Mouse (Mus musculus): ENCODE results near the gene Trim30a.
"Not testable (repeated sequence)": the region's sequence is repeated elsewhere in the genome, so short reads cannot be mapped to it uniquely, and the experiment has no call there.

The Trim30a gene

GRCm38 (mm10) chr7:104465065-104465744, at the start of gene Trim30a:
Gene Trim30a (minus strand): TSS chr7:104465193.
- DNase-seq (ENCODE audit: low read depth): peak; percentile 78

GRCm38 (mm10) chr7:104507421-104508065, 42.5 kb upstream of the Trim30a start, which contains the start of gene Trim30d:
Gene Trim30d (minus strand): TSS chr7:104507849.
- DNase-seq (ENCODE audit: low read depth): peak; percentile 65

GRCm38 (mm10) chr7:104501589-104502371, 36.8 kb upstream of the Trim30a start:
- DNase-seq (ENCODE audit: low read depth): peak; percentile 20

- DNase-seq (ENCODE audit: low read depth): not testable (repeated sequence)
Observed at GRCm38 (mm10) chr7:104501186-104501585, 36.2 kb upstream of the Trim30a start.

- DNase-seq (ENCODE audit: low read depth): not testable (repeated sequence)
Observed at GRCm38 (mm10) chr7:104499464-104499863, 34.5 kb upstream of the Trim30a start.

DNA sequence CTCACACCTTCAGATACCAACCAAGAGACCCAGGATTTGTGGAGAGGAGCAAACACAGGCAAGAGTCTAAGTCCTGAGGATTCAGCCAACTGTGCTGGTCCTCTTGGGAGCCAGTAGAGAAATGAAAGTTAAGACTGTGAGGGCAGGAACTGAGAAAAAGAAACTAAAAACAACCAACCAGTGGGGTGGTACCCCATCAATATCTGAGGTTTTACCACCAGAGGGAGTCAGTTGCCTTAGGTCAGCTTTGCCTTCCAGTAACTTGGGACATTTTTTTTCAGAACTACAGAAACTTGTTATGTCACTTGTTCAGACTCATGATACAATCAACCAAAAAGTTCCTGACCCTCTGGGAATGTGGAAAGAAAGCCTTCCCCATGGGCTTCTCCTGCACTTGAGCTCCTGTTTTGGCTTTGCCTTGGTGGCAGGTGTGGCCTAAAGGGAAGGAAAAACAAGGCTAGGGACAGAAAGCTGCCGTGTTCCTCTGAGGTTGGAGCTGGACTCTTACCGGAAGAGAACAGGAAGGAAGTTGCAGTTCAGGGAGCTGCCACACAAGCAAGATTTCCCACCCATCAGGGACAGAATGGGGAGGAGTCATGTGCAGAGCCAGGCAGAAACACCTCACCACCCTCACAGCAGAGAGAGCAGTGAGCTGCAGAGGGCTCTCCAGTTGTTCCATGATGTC, 18.9 kb downstream of the Trim30a start:
- DNase-seq (ENCODE audit: low read depth): peak; percentile 90

- peak; percentile 35 for DNase-seq (ENCODE audit: low read depth)
Observed at GRCm38 (mm10) chr7:104404460-104404950, 60.5 kb downstream of the Trim30a start.

DNA sequence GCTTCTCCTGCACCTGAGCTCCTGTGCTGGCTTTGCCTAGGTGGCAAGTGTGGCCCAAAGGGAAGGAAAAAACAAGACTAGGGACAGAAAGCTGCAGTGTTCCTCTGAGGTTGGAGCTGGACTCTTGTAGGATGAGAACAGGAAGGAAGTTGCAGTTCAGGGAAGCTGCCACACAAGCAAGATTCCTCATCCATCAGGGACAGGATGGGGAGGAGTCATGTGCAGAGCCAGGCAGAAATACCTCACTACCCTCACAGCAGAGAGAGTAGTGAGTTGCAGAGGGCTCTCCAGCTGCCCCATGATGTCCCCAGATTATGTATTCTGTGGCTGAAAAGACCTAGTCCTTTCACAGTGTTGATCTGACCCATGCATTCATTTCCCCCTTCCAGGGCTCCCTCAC, 63.9 kb downstream of the Trim30a start:
- DNase-seq (ENCODE audit: low read depth): no peak

- DNase-seq (ENCODE audit: low read depth): no peak
Observed at GRCm38 (mm10) chr7:104400698-104401097, 64.3 kb downstream of the Trim30a start, which contains the start of gene Trim30c. Gene Trim30c (minus strand): TSS chr7:104400837.

- no peak for DNase-seq (ENCODE audit: low read depth)
Observed at GRCm38 (mm10) chr7:104398492-104398891, 66.5 kb downstream of the Trim30a start.

GRCm38 (mm10) chr7:104369736-104370414, 95.1 kb downstream of the Trim30a start, which contains the start of gene Trim30b:
Gene Trim30b (minus strand): TSS chr7:104369884.
- peak; percentile 74 for DNase-seq (ENCODE audit: low read depth)

- no peak for DNase-seq (ENCODE audit: low read depth)
Observed at GRCm38 (mm10) chr7:104366339-104366738, 98.7 kb downstream of the Trim30a start.
